Mouse (Mus musculus) liver, embryonic 11.5 days (tissue): ENCODE measurements at regions not wholly inside any gene's neighbourhood (a gene's known extent, or its start where the extent isn't known, plus 50 kb on each side); places are given as distances from the start of the nearest gene placed in this dataset.

Source experiments
- ATAC-seq: fragments of 200-750 bp; cut with Nextera tagmentation; replicated peaks from 2 replicates; pipeline ENCODE4 v1.8.0; 2017; ENCODE audit warnings: moderate number of reproducible peaks, mild to moderate bottlenecking, moderate TSS enrichment, moderate library complexity; ENCODE audit not compliant: low FRiP score
- DNase-seq: peaks from one replicate; pipeline ENCODE4 v3.0.0-alpha.2; 2017; ENCODE audit warnings: low spot score
- H3K27ac ChIP-seq: fragments of 300-500 bp; sonication (generic); 2 replicates; pipeline ENCODE4 v1.5.1; 2014; ENCODE audit warnings: mild to moderate bottlenecking, low read depth, low read length, control low read depth
- H3K27me3 ChIP-seq: fragments of 300-500 bp; sonication (generic); replicated peaks from 2 replicates; pipeline ENCODE4 v1.6.1; 2014; ENCODE audit warnings: low read length, mixed read lengths; ENCODE audit not compliant: control insufficient read depth, insufficient read depth
- H3K36me3 ChIP-seq: fragments of 300-500 bp; sonication (generic); 2 replicates; pipeline ENCODE4 v1.6.1; 2014; ENCODE audit warnings: mild to moderate bottlenecking, low read length, moderate library complexity, mixed read lengths; ENCODE audit not compliant: control insufficient read depth, insufficient read depth
- H3K4me1 ChIP-seq: fragments of 300-500 bp; sonication (generic); replicated peaks from 2 replicates; pipeline ENCODE4 v1.6.1; 2014; ENCODE audit warnings: low read length, mixed read lengths; ENCODE audit not compliant: control insufficient read depth, insufficient read depth
- H3K4me2 ChIP-seq: fragments of 300-500 bp; sonication (generic); 2 replicates; pipeline ENCODE4 v1.6.1; 2014; ENCODE audit warnings: mild to moderate bottlenecking, control low read depth, moderate library complexity
- H3K4me3 ChIP-seq: fragments of 300-500 bp; sonication (generic); 2 replicates; pipeline ENCODE4 v1.5.1; 2014; ENCODE audit warnings: low read depth, low read length, control low read depth
- H3K9ac ChIP-seq: fragments of 300-500 bp; sonication (generic); 2 replicates; pipeline ENCODE4 v1.6.1; 2014; ENCODE audit warnings: low read depth, low read length, control low read depth
- H3K9me3 ChIP-seq: fragments of 300-500 bp; sonication (generic); 2 replicates; pipeline ENCODE4 v1.6.1; 2016; ENCODE audit warnings: low read length, inconsistent platforms, mixed read lengths; ENCODE audit not compliant: control insufficient read depth
- WGBS: fragments of 180-500 bp; shearing (Covaris S2); extraction: QIAGEN DNeasy Blood & Tissue Kit; methylation state at CpG from one replicate; pipeline ENCODE4 v1.1.7; 2014; 5-methylcytosine and 5-hydroxymethylcytosine counted together

- 56% methylated on average over 5 of the region's 5 CpGs for WGBS
- H3K9ac ChIP-seq: no peak overlapping the region
- no peaks in the 10 kb centered on the region for H3K27me3 ChIP-seq
- H3K4me1 ChIP-seq: peaks cover 4% of the 10 kb centered on the region; the same call in 1 of the 2 replicates
- H3K36me3 ChIP-seq: no peaks in the 10 kb centered on the region
- DNase-seq (no peak), ATAC-seq (no peak)
- H3K4me3 ChIP-seq: no peak overlapping the region
- H3K9me3 ChIP-seq: no peaks in the 10 kb centered on the region
- no peak overlapping the region for H3K4me2 ChIP-seq
- no peak overlapping the region for H3K27ac ChIP-seq
These were observed 51.4 kb upstream of the Wnt11 start for GRCm38 (mm10) chr7:98783521-98783920.

- no peak overlapping the region for H3K27ac ChIP-seq
- H3K9me3 ChIP-seq: no peaks in the 10 kb centered on the region
- no peaks in the 10 kb centered on the region for H3K27me3 ChIP-seq
- ATAC-seq (no peak), DNase-seq (no peak)
- 46% methylated on average over 7 of the region's 7 CpGs for WGBS
- H3K4me2 ChIP-seq: no peak overlapping the region
- peaks cover 4% of the 10 kb centered on the region; the same call in 1 of the 2 replicates for H3K4me1 ChIP-seq
- no peaks in the 10 kb centered on the region for H3K36me3 ChIP-seq
- no peak overlapping the region for H3K9ac ChIP-seq
- H3K4me3 ChIP-seq: no peak overlapping the region
These were observed 51.0 kb upstream of the Wnt11 start for GRCm38 (mm10) chr7:98783954-98784353.

- 57% methylated on average over 15 of the region's 15 CpGs for WGBS
- Histone ChIP-seq H3K36me3 (no peaks in the 10 kb centered on the region), H3K4me3 (no peak overlapping the region), H3K9me3 (no peaks in the 10 kb centered on the region), H3K27me3 (no peaks in the 10 kb centered on the region), H3K27ac (no peak overlapping the region), H3K4me2 (no peak overlapping the region), H3K4me1 (peaks cover 4% of the 10 kb centered on the region; the same call in 1 of the 2 replicates), H3K9ac (no peak overlapping the region)
- DNase-seq (no peak), ATAC-seq (no peak)
These were observed 50.5 kb upstream of the Wnt11 start for GRCm38 (mm10) chr7:98784369-98784931.
